Mouse (Mus musculus): Measurements from ENCODE around the gene Taf3.

Gene Taf3

GRCm38 (mm10) chr2:9875676-9876357, 172.6 kb downstream of the Taf3 start:
- no peak for DNase-seq (ENCODE audit: low spot score)

DNA sequence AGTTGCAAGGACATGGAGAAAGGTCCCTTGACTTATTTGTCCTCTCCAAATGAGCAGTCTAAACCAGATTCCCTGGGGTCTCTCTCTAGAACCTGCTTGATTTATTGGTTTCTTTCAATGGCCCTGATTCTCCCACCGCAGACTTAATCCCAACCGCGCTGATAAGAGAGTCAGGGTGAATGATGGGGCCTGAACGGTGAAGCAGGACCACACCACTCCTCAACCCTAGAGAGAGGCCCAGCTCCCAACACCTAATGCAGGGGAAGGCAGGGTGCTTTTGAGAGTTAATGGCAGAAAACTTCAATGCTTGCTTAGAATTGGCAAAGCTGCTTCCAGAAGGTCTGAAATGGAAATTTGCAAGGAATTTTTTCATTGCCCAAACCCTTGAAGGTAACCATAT, 173.2 kb downstream of the Taf3 start:
- no peak for DNase-seq (ENCODE audit: low spot score)

DNA sequence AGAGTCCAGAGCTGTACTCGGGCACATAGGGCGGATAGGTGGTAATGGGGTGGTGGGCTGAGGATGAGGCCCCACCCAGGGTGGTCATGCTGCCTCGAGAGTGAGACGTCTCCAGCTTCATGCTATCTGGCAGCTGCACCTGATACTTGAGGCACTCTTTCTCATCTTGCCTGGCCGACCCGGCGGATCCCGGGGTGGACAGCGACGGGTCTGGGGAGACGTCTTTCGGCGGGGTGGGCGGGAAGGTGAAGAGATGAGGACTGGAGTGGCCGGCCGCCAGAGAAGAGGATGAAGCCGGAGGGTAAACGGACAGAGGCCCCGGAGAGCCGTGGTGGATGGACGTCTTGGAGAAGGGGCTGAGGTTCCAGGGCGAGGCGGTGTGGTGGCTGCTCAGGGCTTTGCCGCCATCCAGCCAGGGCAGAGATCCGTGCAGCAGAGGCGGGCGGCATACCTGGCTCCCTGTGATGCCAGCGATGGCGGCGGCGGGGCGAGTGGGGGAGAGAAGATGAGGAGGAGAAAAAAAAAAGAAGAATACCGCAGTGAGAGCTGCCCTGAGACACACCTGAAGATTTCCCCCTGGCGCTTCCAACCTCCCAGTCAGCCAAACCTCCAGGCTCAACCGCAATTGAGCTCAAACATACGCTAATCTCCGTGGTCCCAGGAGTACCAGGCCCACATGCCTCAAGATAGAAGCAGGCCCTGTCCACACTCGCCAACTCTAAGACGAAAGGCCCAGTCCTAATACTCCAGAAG, 173.8 kb downstream of the Taf3 start:
- no peak for DNase-seq (ENCODE audit: low spot score)

DNA sequence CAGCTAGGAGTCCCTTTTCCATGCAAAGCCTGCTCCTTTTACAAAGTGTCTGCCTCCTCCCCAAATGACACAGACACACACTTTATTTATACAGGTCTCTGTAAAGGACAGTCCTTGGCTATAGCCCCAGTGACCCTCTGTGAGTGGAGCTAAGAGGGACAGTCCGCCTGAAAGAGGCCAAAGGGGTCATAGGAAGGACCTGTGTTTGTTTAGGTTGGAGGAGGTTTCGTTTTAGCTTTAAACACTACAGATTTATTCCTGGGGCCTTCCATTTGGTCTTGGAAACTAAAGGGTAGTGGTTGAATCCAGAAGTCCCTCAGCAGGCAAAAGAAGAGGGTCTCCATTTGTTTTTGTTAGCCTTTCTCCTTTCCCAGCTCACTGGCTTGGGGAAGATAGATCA, 174.6 kb downstream of the Taf3 start:
- DNase-seq (ENCODE audit: low spot score), result no peak

DNA sequence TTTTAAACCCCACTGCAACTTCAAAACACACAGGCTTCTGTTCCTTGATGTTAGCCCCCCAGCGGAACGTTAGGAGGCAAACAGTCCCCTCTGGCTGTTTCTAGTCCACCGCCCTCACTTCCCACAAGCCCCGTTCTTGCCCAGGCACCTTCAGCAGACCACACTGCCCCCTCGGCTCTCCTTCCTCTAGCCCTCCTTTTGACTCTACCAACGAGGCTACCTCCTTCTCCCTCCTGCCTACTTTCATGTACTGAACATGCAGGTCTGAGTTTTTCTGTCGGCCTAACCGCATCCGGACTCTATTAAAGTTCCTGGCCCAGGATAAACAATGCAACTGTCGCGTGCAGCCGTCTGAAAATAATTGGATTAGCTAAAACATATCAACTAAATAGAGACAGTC, 175.7 kb downstream of the Taf3 start:
- DNase-seq (ENCODE audit: low spot score), result no peak

GRCm38 (mm10) chr2:9871798-9872197, 176.6 kb downstream of the Taf3 start:
- no peak for DNase-seq (ENCODE audit: low spot score)

DNA sequence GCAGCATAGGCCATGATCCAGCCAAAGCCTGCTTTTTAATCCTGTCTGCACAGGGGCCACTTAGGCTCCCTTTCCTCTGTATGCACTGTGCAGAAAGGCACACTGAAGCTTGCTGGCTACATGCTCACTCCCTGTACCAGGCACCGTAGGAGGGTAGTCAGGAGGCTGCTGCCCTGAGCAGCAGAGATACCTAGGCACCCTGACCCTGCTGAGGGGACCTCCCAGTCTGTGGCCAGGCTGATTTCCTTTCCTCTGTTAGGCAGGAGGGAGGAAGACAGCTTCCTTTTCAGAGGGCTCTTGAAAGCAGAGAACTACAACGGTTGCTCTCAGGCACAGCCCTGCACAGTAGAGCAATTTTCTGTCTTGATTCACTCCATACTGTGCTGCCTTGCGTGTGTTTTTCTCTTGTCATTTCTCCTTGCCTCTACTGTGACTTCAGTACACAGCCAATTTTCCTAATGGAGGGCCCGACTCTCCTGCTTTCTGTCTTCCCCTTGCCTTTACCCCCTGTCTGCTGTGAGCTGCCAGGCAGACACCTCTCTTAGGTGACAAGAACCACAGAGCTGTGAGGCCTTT, 177.2 kb downstream of the Taf3 start:
- no peak for DNase-seq (ENCODE audit: low spot score)

- no peak for DNase-seq (ENCODE audit: low spot score)
These were observed 181.1 kb downstream of the Taf3 start for GRCm38 (mm10) chr2:9867092-9867825.
